Mouse (Mus musculus) frontal cortex, postnatal 14 days (tissue): ENCODE measurements around the gene Rasa3.
A peak's percentile ranks its signal among the peaks of the same experiment; 100 is the strongest.

Experiments used
- DNase-seq, 2 experiments: peaks; one replicate each; pipeline ENCODE4 v3.0.0; 2022; ENCODE audit warnings: low spot score in 2 of 2

Gene Rasa3

DNA sequence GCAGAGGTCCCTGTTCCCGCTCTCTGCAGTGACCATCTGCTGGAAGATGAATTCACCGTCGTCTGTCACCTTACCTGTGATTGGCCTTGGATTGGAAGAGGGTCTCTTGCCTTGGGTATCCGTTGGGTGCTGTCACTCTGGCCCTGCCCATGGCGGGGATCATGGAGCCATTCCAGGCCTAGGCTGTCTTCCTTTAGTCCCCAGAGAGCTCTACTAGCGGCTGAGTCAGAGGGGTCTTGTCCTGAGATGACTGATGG is 125.9 kb downstream of the Rasa3 start:
- DNase-seq = no peak

DNA sequence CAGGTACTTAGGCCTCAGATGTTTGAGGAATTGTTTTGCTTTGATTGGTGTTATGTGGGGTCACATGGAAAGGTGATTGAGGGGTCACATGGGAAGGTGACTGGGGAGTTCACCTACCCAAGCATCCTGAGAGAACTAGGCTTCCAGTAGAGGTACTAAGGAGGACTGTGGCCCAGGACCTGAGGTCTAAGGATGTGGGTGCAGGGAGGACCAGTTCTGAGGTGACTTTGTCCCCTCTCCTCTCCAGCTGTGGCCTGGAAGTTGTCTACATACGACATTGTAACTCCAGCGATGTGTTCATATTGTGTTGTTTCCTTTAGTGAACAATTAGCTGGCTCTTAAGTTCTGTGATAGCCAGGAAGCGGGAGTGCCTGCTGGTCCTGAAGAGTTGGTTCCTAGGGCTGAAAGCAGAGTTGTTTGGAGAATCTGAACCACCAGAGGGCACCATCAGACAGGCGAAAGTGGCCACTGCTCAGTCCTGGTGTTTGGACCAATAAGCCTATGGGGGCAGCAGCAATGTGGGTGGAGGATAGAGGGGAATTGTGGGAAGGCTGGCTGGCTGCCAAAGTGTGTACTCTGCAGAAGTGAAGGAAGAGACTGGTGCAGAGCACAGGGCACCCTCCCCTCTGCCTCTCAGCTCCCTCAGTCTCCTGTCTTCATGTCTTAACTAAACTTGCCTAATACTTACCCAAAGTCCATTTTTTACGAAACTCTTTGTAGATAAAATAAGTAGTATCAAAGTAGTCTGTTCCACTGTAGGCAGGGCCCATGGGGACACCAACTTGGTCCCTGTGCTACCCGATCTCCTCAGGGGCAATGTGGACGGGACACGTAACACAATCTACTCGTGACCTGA is 126.5 kb downstream of the Rasa3 start:
- DNase-seq = peak; percentile 89 to 92

DNA sequence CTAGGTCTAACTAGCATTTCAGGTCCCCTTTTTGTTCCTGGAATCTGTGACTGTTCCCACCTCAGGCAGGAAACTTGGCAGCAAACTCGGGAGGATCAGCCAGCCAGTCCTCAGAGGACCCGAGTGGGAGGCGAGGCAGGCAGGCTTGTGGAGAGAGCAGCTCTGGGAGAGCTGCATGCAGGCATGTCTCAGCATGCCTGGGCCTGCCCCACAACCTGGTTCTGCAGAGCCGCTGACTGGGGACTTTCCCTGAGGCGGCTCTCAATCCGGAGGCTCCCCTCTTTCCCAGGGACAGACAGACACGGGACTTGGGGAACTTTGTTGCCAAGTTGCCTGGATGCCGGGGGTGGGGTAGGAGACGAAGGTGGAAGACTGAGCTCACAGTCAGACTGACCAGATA is 128.6 kb downstream of the Rasa3 start:
- DNase-seq = no peak

DNA sequence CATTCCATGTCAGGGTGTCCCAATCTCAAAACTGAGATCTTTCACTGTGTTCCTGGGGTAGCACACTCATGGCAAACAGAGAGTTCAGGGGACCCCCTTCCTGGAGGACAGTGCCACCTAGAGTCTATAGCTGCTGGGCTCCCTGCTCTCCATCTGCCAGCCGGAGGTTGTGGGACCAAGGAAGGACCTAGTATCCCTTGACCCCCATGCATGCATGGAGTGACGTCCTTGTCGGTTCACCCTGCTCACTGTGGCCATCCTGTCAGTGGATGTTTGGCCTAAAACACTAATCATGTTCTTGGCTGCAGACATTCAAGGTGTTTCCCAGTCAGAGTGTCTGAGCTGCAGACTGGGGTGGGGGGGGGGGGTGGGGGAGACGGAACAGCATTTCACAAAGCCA is 129.2 kb downstream of the Rasa3 start:
- DNase-seq = peak in 1 of 2 experiments; percentile 37

DNA sequence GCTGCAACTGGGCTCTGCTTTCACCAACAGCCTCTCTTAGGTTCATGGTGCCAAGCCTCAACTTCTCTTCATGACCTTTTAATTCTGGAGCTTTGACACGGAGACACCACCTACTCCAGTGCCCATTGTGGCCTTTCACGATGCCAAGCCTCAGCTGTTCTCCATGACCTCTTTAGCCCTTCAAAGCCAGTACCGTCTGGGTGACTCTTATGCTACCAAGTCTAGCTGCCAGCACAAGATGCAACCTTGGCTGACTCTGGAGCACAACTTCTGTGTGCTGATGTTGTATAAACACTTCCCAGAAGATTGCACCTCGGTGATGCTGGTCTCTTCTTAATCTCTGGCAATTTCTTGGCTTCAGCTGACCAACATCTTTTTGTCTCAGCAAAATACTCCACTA is 131.0 kb downstream of the Rasa3 start:
- DNase-seq = no peak

DNA sequence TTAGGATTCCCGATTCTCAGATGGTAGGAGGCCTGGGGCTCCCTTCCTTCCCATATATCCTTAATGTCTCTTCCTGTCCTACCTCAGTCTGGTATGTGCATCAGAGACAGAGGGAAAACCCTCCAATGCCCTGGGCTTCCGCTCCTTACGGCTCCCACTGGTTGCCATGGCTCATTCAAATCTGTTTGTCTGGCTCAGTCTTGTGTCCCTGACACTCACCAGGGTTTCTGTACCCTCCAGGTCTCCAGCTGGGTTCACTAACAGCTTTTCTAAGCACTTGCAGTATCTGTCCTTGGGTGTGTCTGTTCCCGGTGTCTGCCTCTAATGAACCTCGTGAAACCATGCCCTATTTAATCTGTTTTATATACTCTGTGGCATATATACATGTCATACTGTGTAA is 135.9 kb downstream of the Rasa3 start:
- DNase-seq = no peak

DNA sequence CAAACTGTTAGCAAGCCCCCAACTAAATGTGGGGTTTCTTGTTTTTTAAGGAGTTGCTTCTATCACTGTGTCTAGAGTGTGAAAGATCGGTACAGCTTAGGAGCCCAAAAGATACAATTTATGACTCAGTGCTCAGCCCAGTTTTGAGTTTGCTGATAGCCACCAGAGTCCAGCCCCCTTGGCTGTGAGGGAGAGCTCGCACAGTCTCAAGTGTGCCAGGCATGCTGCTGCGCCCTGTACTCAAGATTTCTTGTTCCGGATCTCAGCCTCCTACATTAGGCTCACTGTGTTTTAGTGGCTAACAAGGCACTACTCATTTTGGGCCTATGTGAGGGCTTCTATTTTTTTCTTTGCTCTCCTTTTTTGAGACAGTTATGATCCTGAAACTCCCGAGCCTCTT is 137.3 kb downstream of the Rasa3 start:
- no peak for DNase-seq

DNA sequence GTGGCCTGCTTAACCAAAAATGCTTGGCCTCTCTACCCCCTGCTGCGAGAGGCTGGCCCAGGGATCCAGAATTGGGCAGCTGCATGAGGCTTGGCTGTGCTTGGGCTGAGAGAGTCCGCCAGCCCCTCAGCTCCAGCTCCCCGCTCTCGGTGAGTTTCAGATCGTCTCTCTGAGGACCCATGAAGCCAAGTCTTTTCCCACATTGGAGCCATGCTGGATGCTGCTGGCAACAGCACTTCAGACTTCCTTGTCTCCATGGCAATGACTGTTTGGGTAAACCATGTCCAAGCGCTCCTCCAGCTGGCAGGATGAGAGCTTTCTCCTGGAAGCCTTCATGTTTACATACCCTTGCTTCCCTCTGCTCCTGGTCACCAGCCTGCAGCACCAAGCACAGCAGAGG is 138.6 kb downstream of the Rasa3 start:
- DNase-seq = peak; percentile 34 to 58

DNA sequence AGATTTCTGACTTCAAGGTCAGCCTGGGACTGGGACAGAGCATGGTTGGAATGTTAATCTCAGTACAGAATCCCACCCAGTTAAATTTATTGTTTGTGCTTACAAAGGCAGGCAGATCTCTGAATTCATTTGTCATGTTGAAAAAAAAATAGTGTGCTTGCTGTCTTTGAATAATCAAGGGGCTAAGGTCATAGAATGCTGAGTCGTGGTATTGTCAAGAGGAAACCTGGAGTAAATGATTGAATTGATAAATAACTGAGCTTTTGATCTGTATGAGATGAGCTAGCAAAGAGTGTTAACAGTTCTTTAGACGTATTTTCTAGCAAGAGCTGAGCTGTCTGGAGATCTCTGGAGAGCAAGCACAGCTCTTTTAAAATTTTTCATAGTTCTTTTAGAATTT is 140.3 kb downstream of the Rasa3 start:
- DNase-seq = no peak

DNA sequence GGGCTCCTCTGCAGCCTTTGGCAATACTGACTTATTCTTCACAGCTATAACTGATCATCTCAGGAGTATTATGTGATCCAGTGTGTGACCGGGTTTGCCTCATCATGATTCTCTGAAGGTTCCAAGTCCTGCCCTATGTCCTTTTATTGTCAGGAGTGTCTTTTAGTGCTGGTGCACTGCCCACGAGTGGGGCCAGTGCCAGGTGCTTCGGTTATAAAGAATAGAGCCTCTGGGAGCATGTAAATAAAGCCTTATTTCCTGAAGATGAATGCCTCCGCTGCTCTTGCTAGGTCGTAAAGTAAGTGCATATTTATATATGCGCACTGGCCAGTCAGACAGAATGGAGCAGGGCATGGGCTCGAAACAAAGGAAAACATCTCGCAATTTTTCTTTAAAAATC is 144.3 kb downstream of the Rasa3 start:
- no peak for DNase-seq

DNA sequence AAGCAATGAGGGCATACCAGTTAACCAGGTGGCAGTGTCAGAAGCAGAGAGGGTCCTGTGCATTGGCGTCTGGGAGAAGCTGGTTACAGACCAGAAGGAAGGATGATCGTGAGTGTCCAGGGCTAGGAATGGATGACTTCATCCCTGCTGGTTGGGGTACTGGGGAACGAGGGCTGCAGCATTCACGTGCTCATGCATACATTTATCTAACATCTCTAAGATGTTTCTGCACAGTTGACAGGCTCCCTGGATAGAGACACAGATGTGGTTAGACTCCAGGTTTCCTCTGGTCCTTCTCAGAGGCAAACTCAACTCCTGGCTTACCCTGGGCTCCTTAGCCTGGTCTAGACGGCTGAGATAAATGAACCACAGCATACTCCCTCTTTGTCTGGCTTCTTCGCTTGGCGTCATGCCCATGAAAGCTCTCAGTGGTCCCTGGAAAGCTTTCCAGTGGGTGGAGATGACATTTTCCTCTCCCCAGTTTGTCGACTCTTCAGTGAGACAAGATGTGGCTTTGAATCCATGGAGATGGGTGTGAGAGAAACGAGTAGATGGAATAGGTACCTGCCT is 145.7 kb downstream of the Rasa3 start:
- no peak for DNase-seq

DNA sequence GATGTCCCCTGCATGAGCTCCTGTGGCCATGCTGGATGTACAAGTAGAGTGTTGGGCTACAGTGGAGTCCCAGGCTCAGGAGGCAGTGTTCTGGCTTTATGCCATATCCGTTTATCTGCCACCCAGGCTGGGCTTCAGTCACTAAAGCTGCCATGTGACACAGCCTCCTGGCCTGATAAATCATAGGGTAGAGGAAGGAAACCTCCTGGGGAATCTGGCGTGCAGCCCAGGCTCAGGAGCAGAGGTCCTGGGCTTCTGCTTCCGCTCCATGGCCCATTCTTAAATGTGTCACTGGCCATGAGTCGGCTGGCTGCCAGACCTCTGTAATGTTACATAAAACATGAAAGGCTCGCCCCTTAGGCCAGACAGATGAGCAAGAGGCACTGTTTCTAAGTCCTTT is 146.5 kb downstream of the Rasa3 start:
- DNase-seq = peak; percentile 66 to 76

DNA sequence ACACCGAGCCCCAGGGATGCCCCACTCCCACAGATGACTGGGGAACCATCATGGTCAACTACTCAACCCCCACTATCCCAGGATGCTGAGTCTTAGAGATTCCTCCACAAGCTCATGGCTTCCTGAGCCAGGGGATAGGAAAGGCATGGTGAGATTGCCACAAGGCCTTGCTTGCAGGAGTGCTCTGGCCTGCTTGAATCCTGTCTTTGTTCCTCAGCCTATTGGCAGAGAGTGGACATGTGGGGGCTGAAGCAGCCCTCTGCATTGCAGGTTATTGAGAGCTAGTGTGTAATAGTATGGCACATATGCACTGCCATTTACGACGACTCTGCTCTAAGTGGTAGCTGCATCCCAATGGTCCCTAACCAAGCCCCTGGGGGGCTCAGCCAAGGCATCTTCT is 147.0 kb downstream of the Rasa3 start:
- DNase-seq = no peak

DNA sequence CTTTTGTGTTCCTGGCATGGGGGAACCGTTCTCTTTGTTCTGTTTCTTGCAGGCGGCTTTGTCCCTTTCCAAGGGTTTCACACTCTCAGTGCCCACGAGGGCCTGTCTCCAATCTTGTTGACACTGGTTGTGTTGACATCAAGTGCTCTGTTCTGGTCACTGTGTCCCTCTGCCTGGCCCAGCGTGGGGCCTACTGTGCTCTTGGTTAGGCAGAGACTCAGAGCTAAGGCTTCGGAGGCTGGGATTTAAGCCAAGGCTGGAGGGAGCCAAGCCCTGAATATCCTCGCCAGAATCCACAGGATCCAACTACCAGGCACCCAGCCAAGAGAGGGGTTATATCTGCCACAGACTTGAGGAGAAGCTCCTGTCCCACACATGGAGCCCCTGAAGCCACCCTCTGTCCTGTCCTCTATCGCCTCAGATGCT is 147.5 kb downstream of the Rasa3 start:
- DNase-seq = peak; percentile 55 to 67

DNA sequence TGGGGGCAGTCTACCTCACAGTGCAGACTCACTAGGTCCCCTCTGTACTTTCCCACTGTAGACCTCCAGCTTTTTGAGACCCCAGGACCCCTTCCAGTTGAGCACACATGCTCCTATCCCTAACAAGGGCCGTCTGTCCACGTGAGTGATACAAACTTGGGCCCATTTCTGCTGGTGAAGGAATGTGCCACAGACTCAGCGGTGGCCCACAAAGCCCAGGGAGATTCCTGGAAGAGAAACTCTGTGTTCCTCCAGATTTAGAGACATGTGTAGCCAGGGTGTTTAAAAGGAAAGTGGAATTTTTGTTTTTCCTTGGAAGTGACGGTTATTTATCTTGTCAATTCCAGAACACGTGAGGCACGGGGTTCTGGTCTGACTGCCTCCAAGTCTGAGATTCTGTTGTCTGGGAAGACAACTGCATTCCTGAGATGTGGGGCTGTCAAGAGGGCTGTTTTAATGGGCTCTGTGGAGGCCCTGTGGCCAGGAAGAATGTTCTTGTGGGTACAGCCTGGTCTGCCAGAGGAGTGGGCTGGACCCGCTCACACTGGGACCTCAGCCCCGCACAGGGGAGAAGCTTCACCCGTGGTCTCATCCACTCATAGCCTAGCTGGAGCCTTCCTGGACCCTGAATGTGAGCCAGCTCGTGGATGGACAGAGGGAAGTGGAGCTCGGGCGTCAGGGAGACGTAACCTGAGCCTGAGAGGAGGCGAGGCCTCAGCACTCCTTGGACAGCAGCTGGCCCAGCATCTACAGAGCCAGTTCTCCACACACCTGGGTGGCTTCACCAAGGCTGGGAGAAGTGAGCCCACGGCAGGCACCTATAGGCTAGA is 148.2 kb downstream of the Rasa3 start:
- DNase-seq = no peak

DNA sequence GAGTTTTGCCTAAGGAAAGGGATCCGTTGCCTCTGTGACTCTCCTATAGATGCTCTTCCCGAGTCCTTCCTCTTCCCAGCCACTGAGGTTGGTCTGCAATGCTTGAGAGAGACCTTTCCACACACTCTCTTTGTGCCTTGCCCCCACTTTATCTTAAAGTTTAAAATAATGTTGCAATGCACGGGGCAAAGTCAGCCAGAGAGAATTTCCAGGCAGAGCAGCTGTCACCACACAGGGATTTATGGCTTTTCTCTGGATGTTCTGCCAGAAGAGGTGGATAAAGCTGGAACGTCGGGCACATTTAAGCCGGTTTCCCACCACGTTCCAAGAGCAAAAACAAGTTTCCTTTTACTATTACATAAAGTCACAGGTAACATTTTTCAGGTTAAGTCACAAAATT is 156.0 kb downstream of the Rasa3 start:
- DNase-seq = no peak

DNA sequence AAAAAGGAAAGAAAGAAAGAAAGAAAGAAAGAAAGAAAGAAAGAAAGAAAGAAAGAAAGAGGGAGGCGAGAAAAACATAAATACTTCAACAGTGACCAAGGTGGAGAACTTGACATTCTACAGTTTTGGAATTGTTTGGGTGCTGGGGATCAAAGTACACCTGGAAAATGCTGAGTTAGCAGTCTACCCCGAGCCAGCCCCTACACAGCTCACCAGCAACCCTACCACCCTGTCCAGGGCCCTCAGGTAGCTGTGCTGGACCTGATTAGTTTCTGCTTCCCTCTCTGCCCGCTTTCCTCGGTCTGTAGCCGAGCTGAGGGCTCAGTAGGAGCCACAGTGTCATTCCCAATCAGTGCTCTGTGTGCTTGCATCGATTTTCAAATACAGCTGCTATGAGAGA is 157.1 kb downstream of the Rasa3 start:
- no peak for DNase-seq

DNA sequence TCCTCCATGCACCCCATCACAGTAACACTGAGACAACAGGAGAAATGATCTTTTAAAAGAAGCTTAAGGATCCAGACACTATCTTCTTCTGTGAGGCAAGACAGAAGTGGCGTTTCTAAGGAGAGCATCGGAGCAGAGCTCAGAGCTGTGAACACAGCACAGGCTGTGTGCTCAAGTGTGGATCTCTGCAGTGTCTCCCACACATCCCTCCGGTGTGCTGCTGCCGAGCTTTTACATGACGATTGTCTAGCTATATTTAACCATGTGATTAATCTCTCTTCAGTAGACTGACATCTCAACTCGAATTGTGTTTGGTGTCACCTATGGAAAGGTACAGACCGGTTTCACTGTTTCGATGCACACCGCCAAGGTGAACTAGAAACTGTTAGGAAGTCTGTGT is 157.9 kb downstream of the Rasa3 start:
- no peak for DNase-seq

DNA sequence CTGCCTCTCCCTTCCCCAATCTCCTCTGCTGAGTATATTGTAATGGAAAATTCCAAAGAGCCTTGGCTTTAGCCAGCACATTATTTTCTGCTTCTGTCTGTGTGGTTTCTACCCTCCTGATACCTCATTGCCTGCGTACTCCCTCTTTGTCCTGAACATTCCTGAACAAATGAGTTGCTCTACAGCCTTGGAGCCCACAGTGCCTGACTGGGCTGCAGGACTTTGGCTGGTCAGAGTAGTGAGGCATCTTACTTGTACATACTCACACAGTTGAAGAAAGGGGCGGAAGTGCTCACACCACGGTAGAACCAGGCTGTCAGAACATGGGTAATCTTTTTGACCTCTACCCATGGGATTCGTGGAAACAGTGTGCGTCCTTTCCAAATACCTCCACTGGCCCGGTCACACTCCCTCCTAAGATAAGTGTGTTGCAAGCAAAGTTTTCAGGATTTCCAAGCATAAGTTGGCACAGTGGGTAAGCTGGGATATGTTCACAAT is 160.1 kb downstream of the Rasa3 start:
- no peak for DNase-seq
